Mouse (Mus musculus): ENCODE measurements at regions not wholly inside any gene's neighbourhood (a gene's known extent, or its start where the extent isn't known, plus 50 kb on each side); places are given as distances from the start of the nearest gene placed in this dataset.

DNA sequence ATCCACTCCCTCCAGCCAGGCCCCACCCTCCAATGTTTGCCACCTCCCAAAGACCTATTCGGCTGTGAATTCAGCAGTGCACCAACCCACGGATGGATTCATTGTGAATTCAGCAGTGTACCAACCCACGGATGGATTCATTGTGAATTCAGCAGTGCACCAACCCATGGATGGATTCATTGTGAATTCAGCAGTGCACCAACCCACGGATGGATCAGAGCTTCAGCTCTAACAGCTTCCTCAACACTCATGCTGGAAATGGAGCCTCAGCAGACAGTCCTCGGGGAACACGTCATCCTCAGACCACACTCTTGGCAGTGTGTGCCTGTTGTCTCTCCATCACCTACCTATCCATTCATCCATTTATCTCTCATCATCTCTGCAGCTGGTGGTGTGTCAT is 204.2 kb upstream of the A430005L14Rik start:
- TF ChIP-seq MAFK (IDR thresholded peaks at IDR 0.05; ENCODE audit: insufficient read depth, low read depth, low read length) (no peak), HCFC1 (IDR thresholded peaks at IDR 0.05; ENCODE audit: borderline replicate concordance, insufficient read depth, low read length) (no peak), ZC3H11A (IDR thresholded peaks at IDR 0.05; ENCODE audit: borderline replicate concordance, low read depth, low read length) (no peak), ZNF384 (IDR thresholded peaks at IDR 0.05; ENCODE audit: low read depth, low read length) (no peak), CHD2 (IDR thresholded peaks at IDR 0.05; ENCODE audit: low read depth, low read length) (no peak)
